Mouse (Mus musculus) heart, adult 9 months (tissue): ENCODE measurements around the gene Olfr1264.

Experiments used
- DNase-seq, 2 experiments: peaks; one replicate each; pipeline ENCODE4 v3.0.0; 2022; ENCODE audit warnings: low spot score in 2 of 2

Gene Olfr1264

DNA sequence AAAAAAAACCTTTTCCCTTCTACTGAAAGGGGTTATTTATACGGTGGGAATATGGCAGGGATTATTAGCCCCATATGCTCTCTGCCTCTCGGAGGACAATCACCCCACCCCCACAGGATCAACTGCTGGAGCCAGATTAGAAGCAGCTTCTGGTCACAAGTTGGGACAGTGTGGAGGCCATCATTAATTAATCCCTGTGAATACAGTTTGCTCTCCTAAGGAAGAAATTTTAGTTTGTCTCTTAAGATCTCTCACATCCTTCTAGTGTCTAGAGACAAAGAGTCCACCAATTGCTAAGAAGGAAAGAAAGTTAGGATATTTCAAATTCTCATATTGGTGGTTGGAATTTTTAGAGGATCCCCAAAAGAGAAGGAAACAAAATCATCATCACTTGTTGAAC, at the start of gene Olfr1264:
TSS of gene Olfr1264 (minus strand) at position 101 of the 400 bp plus-strand sequence.
- DNase-seq = no peak

DNA sequence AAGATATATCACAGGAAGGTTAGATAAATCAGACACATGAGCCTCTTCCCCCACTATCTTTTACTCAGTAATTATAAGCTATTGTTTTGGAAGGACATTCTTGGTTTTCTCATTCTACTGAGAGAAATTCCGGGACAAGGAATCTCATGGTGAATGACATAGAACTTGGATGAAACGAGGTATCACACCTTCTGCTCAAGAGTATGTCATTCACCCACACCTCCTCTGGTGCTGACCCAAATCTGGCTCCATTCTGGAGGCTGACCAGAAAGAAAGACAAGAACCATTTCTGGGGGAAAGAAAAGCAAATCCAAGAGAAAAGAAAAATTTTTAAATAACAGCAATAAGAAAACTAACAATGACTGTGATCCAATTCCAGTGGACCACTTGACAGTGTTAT, 44.7 kb upstream of the Olfr1264 start:
- no peak for DNase-seq

GRCm38 (mm10) chr2:90063494-90063893, 38.1 kb upstream of the Olfr1264 start, which contains the start of gene Olfr140:
TSS of gene Olfr140 (minus strand) at chr2:90063594.
- DNase-seq = no peak

GRCm38 (mm10) chr2:90035037-90035436, 9.7 kb upstream of the Olfr1264 start, which contains the start of gene Olfr1265:
TSS of gene Olfr1265 (plus strand) at chr2:90035337.
- no peak for DNase-seq

DNA sequence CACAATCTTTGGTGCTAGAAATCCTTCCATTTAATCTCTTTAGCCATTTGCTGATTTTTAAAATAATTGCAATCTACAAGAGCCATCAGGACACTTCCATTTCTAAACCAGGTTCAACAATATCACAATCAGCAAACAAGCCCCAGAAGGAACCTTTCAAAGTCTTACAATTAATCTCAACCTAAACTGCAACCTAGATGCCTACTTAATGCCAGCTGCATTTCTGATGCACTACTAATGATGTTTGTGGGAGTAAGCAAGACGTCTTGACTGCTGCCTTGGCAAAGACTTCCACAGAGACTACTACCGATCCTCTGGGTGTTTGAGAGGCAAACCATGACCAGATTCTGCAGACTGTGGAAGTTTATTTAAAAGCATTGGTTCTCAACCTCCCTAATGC, 13.5 kb downstream of the Olfr1264 start, which contains the start of gene Olfr1263:
TSS of gene Olfr1263 (plus strand) at position 301 of the 400 bp plus-strand sequence.
- DNase-seq = no peak

GRCm38 (mm10) chr2:89999845-90000244, 25.5 kb downstream of the Olfr1264 start, which contains the start of gene Olfr1262:
TSS of gene Olfr1262 (plus strand) at chr2:90000145.
- no peak for DNase-seq

GRCm38 (mm10) chr2:89990921-89991320, 34.5 kb downstream of the Olfr1264 start, which contains the start of gene Olfr1261:
TSS of gene Olfr1261 (plus strand) at chr2:89991221.
- DNase-seq = no peak

DNA sequence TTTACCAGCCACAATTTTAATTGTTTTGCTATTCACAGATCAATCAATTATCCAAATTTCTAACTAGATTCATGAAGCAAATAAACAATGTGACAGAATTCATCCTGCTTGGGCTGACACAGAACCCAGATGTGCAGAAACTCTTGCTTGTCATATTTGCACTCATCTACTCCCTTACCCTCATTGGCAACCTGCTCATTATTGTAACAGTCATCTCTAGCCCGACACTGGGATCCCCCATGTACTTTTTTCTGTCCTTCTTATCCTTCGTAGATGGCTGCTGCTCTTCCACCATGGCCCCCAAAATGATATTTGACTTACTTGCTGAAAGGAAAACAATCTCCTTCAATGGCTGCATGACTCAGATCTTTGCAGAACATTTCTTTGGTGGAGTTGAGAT, 47.7 kb downstream of the Olfr1264 start:
- DNase-seq = no peak

DNA sequence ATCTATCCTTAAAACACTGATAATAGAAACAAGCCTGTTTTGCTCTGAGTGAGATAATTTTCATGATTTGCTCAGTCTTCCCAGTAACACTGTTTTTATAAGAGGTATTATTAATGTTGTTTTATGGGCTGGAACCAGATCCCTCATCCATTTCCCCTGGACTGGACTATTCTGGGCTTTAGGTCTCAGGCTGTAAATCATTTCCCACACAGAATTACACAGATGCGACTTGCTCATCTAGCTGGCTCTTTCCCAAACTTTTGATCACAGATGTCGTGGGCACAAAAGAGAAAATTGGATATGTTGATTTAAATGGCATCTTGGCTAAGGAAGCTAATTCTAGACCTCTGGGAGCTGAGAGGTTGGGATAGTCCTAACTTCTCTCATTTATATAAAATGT, 51.2 kb downstream of the Olfr1264 start, which contains the start of gene Olfr1260:
TSS of gene Olfr1260 (plus strand) at position 157 of the 400 bp plus-strand sequence.
- no peak for DNase-seq
